ENCODE assay signal across 8 mouse cellular contexts in the genomic region with DNA sequence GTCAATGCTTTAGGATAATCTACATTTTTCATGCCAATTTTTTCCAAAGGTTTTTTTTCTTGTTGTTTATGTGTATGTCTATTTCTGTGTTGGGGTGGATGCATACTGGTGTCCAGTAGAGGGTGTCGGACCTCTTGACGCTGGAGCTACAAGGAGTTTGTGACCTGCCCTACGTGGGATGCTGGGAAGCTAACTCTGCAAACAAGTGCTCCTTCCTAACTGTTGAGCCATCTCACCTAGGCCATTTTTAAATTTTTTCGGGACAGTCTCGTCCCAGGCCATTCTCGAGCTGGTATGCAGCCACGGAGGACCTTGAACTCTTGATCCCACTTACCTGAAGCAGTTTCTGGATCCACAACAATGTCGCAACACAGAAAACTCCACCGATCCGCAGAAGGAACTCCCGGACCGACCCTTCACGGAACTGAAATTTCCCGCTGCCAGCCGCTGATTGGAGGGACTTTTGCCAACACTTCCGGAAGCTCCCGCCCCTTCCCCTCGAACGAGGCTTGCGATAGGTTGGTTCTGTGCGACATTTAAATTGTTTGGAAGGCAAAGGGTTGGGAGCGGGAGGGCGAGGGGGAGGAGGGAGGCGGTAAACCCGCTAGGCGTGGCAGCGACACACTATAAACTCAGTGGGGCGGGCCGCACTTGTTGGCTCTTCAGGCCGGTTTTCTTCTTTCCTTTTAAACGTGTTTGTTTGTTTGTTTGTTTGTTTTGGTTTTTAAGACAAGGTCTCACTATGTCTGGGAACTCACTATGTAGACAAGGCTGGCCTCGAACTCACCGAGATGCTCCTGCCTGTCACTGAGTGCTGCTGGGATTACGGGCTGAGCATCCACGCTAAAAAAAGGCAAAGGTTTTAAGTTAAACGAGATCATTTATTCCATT. TPM values are rescaled to one million over a fixed set of nuclear protein-coding genes. Genes with fewer than 3 reads are reported as not detected.
DNase-seq lines count a peak whose midpoint lies in the region; ATAC-seq and TF ChIP-seq lines count a peak whose summit lies in the region.

A gene (minus strand): TSS at position 633 of the 891 bp plus-strand sequence.

- peak; percentile 62 for TF ChIP-seq POLR2A in ES-Bruce4 (IDR thresholded peaks at IDR 0.05; ENCODE audit: insufficient read depth, low read length)

- WGBS in forebrain, embryonic 13.5 days, result 2% methylated on average over 36 of the region's 36 CpGs
- 1% methylated on average over 36 of the region's 36 CpGs for WGBS in large intestine, adult 2 months
- WGBS in liver, postnatal 0 days (ENCODE audit: insufficient replicate concordance), result 1% methylated on average over 36 of the region's 36 CpGs
- 2% methylated on average over 36 of the region's 36 CpGs for WGBS in neural tube, embryonic 14.5 days

- H3K9me3 ChIP-seq in ES-Bruce4 (replicated peaks; ENCODE audit: control insufficient read depth, insufficient read depth, low read length, poor library complexity, severe bottlenecking), result no peaks in the 10 kb centered on the region
- no peaks in the 10 kb centered on the region for H3K9me3 ChIP-seq in forebrain, embryonic 13.5 days (replicated peaks)
- H3K9me3 ChIP-seq in liver, postnatal 0 days (ENCODE audit: low read length), result no peaks in the 10 kb centered on the region
- H3K9me3 ChIP-seq in neural tube, embryonic 14.5 days (ENCODE audit: control insufficient read depth, low read length), result no peaks in the 10 kb centered on the region

- peaks cover 32% of the 10 kb centered on the region for H3K36me3 ChIP-seq in ES-Bruce4 (ENCODE audit: control insufficient read depth, insufficient read depth, low read length, poor library complexity, severe bottlenecking)
- peaks cover 30% of the 10 kb centered on the region for H3K36me3 ChIP-seq in forebrain, embryonic 13.5 days (ENCODE audit: poor library complexity, severe bottlenecking)
- H3K36me3 ChIP-seq in liver, postnatal 0 days (replicated peaks; ENCODE audit: insufficient read depth, low read length), result peaks cover 31% of the 10 kb centered on the region
- H3K36me3 ChIP-seq in neural tube, embryonic 14.5 days (ENCODE audit: control insufficient read depth, insufficient read depth, low read length), result no peaks in the 10 kb centered on the region

- peak within 1 kb of the TSS; percentile 84 for H3K4me3 ChIP-seq in ES-Bruce4 (ENCODE audit: low read depth, low read length)
- peak within 1 kb of the TSS; percentile 62 for H3K4me3 ChIP-seq in forebrain, embryonic 13.5 days
- peak within 1 kb of the TSS; percentile 88 for H3K4me3 ChIP-seq in liver, postnatal 0 days (ENCODE audit: low read depth, low read length)
- peak within 1 kb of the TSS; percentile 40 for H3K4me3 ChIP-seq in neural tube, embryonic 14.5 days (ENCODE audit: low read depth, low read length)

- H3K27me3 ChIP-seq in ES-Bruce4 (ENCODE audit: control insufficient read depth, insufficient read depth, low read length, poor library complexity, severe bottlenecking), result no peaks in the 10 kb centered on the region
- H3K27me3 ChIP-seq in forebrain, embryonic 13.5 days, result no peaks in the 10 kb centered on the region
- H3K27me3 ChIP-seq in liver, postnatal 0 days (ENCODE audit: insufficient read depth, low read length), result no peaks in the 10 kb centered on the region
- H3K27me3 ChIP-seq in neural tube, embryonic 14.5 days (ENCODE audit: control insufficient read depth, insufficient read depth, low read length), result no peaks in the 10 kb centered on the region

- peak within 1 kb of the TSS; percentile 66 for H3K27ac ChIP-seq in ES-Bruce4 (ENCODE audit: insufficient read depth, low read length)
- H3K27ac ChIP-seq in forebrain, embryonic 13.5 days, result no peak within 1 kb of the TSS
- peak within 1 kb of the TSS; percentile 70 for H3K27ac ChIP-seq in liver, postnatal 0 days (ENCODE audit: low read depth)
- no peak within 1 kb of the TSS for H3K27ac ChIP-seq in neural tube, embryonic 14.5 days (ENCODE audit: low read depth, low read length)

- TF ChIP-seq EP300 in ES-Bruce4 (IDR thresholded peaks at IDR 0.05; ENCODE audit: insufficient read depth, low read depth, low read length), result no peak
- TF ChIP-seq EP300 in liver, postnatal 0 days (IDR thresholded peaks at IDR 0.05; ENCODE audit: low read depth), result peak; percentile 69

- ATAC-seq in cerebellum, adult (ENCODE audit: insufficient number of reproducible peaks, low FRiP score, low TSS enrichment), result peak; percentile 94
- peak; percentile 99 for ATAC-seq in forebrain, embryonic 13.5 days
- ATAC-seq in liver, postnatal 0 days, result peak; percentile 99
- peak; percentile 99 for ATAC-seq in neural tube, embryonic 14.5 days (ENCODE audit: low read depth)

- peak within 1 kb of the TSS; percentile 74 for H3K4me2 ChIP-seq in forebrain, embryonic 13.5 days
- H3K4me2 ChIP-seq in liver, postnatal 0 days (ENCODE audit: low read depth, low read length), result peak within 1 kb of the TSS; percentile 75
- H3K4me2 ChIP-seq in neural tube, embryonic 14.5 days (ENCODE audit: low read depth, low read length), result peak within 1 kb of the TSS; percentile 62

- peaks cover 4% of the 10 kb centered on the region for H3K4me1 ChIP-seq in ES-Bruce4 (ENCODE audit: control insufficient read depth, insufficient read depth, low read length)
- H3K4me1 ChIP-seq in forebrain, embryonic 13.5 days, result peaks cover 12% of the 10 kb centered on the region
- H3K4me1 ChIP-seq in liver, postnatal 0 days (ENCODE audit: insufficient read depth), result peaks cover 14% of the 10 kb centered on the region
- H3K4me1 ChIP-seq in neural tube, embryonic 14.5 days (ENCODE audit: control insufficient read depth, insufficient read depth, low read length), result peaks cover 4% of the 10 kb centered on the region; the same call in 1 of the 2 replicates

- no peak for TF ChIP-seq CTCF in ES-Bruce4 (IDR thresholded peaks at IDR 0.05; ENCODE audit: low read depth, low read length)
- TF ChIP-seq CTCF in liver, postnatal 0 days (IDR thresholded peaks at IDR 0.05; ENCODE audit: low read depth), result peak; percentile 46

- peak within 1 kb of the TSS; percentile 66 for H3K9ac ChIP-seq in ES-Bruce4 (ENCODE audit: low read depth, poor library complexity, severe bottlenecking)
- H3K9ac ChIP-seq in forebrain, embryonic 13.5 days, result peak within 1 kb of the TSS; percentile 64
- peak within 1 kb of the TSS; percentile 85 for H3K9ac ChIP-seq in liver, postnatal 0 days (replicated peaks)
- H3K9ac ChIP-seq in neural tube, embryonic 14.5 days (replicated peaks; ENCODE audit: low read depth, low read length), result no peak within 1 kb of the TSS

- intact Hi-C loops in heart, postnatal 10 days (cut with DNase I), result loop anchor here (2.0 to 5.0 kb wide), 2 partner anchors 55 to 119 kb away; no protein-coding TSS in a partner anchor

- DNase-seq in heart, postnatal 10 days, result peak; percentile 96 to 97
- DNase-seq in large intestine, adult 2 months (ENCODE audit: low read depth, low spot score), result peak; percentile 89
- peak; percentile 95 for DNase-seq in liver, postnatal 0 days
- peak; percentile 92 for DNase-seq in testis, postnatal 10 days (ENCODE audit: low spot score)

RNA-seq across cellular contexts. Expression of the gene that starts here (rescaled TPM):
- 132 and 141 TPM in 2 replicates for polyA plus RNA-seq in ES-Bruce4 (2011; ENCODE audit: insufficient read depth, insufficient read length, low read depth, missing spikeins)
- polyA plus RNA-seq in forebrain, embryonic 13.5 days (2015; fragmentation: Nextera tagmentation; extraction: Ambion mirVana), result 42.0 and 45.0 TPM in 2 replicates
- 10 to 100 TPM in 1 of 2 experiments, 1 to 10 TPM in 1; 8.3 to 10.7 TPM for total RNA-seq in heart, postnatal 10 days (2021)
- polyA plus RNA-seq in large intestine, adult 2 months (2012; rRNA removed), result 4.8 and 5.0 TPM in 2 replicates
- polyA plus RNA-seq in liver, postnatal 0 days (2015; fragmentation: Nextera tagmentation; extraction: Ambion mirVana), result 16.9 and 17.9 TPM in 2 replicates
- 4.0 and 5.4 TPM in 2 replicates for polyA plus RNA-seq in neural tube, embryonic 14.5 days (2014; fragmentation: Nextera tagmentation; extraction: Ambion mirVana)

Comparison
In these comparisons a context has a peak if more than half of its experiments do, and no peak if none do; other contexts are left out.
1. H3K27ac ChIP-seq: peak in ES-Bruce4 (single experiment) and liver, postnatal 0 days (single experiment); none in forebrain, embryonic 13.5 days (single experiment) and neural tube, embryonic 14.5 days (single experiment).
2. Peak in every context shown above with its lines, with median percentiles within 50 percentile points of each other: H3K4me3 ChIP-seq, ATAC-seq, H3K4me2 ChIP-seq and DNase-seq.